Mouse (Mus musculus): ENCODE measurements around the gene Gm37240. TPM values are rescaled to one million over a fixed set of nuclear protein-coding genes. Genes with fewer than 3 reads are reported as not detected.
A peak's percentile ranks its signal among the peaks of the same experiment; 100 is the strongest.

Gene Gm37240
- polyA plus RNA-seq, 1 experiment from 2014 or later: 13.4 TPM

DNA sequence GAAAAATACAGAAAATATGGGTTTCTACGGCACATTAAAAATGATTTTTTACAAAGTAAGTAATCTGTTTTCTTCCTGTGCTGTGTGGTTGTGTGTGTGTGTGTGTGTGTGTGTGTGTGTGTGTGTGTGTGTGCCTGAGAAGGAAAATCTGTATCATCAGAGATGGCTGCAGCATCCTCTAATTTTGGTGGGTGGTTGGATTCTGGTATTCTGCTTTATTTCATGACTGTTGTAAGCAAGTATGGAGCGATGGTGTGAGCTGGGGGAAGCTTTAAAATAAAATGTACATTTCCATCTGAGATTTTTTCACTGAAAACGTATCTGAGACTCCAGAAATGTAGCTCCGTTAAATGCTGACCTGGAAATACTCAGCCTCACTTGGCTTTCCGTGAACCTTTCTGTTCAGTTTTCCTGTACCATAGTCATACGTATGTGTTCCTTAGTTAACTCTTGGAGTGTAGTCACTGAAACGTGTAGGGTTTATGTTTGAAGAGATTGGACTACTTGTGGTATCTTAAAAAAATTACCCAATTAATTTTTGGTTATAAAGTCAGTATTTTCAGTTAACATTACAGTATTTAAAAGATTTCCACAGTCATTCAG is 934.6 kb downstream of the Gm37240 start:
- peak overlapping the region; percentile 50 for H3K4me3 ChIP-seq (ENCODE audit: low read depth, low read length)
- no peaks in the 10 kb centered on the region for H3K36me3 ChIP-seq (ENCODE audit: control insufficient read depth, insufficient read depth, low read length)
- peak overlapping the region; percentile 65 for H3K9ac ChIP-seq (ENCODE audit: low read depth, low read length)
- peak overlapping the region; percentile 83 for H3K27ac ChIP-seq (replicated peaks; ENCODE audit: low read depth, low read length)
- H3K27me3 ChIP-seq (replicated peaks; ENCODE audit: control insufficient read depth, insufficient read depth, low read length): no peaks in the 10 kb centered on the region
- WGBS: 33% methylated on average over 7 of the region's 7 CpGs
- DNase-seq (ENCODE audit: low spot score): no peak
- no peaks in the 10 kb centered on the region for H3K4me1 ChIP-seq (ENCODE audit: control insufficient read depth, insufficient read depth, low read length)
- no peaks in the 10 kb centered on the region for H3K9me3 ChIP-seq (ENCODE audit: control insufficient read depth, low read length)
- H3K4me2 ChIP-seq (ENCODE audit: low read depth, low read length): peak overlapping the region; percentile 81
- ATAC-seq (ENCODE audit: low read depth): no peak

DNA sequence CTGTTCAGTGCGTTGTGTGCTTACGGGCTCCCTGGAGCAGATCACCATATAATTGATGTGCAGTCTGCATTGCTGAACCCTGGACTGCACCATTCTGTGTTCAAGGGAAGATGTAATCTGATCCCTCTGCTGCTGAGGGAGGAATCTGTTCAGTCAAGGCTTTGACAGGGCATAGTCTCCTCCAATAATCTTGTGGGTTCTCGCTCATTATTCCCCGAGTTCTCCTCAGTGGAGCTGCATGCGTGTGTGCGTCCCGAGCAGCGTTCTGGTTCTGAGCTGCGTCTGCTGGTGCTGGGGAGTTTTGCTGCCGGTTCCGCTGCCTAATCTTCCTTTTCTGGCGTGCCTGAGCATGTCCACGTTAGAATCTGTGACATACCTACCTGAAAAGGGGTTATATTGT is 935.2 kb downstream of the Gm37240 start:
- peak; percentile 98 for ATAC-seq (ENCODE audit: low read depth)
- Histone ChIP-seq H3K4me3 (ENCODE audit: low read depth, low read length) (peak overlapping the region; percentile 50), H3K36me3 (ENCODE audit: control insufficient read depth, insufficient read depth, low read length) (no peaks in the 10 kb centered on the region), H3K4me2 (ENCODE audit: low read depth, low read length) (peak overlapping the region; percentile 81), H3K9me3 (ENCODE audit: control insufficient read depth, low read length) (no peaks in the 10 kb centered on the region), H3K4me1 (ENCODE audit: control insufficient read depth, insufficient read depth, low read length) (no peaks in the 10 kb centered on the region), H3K27me3 (replicated peaks; ENCODE audit: control insufficient read depth, insufficient read depth, low read length) (no peaks in the 10 kb centered on the region), H3K9ac (ENCODE audit: low read depth, low read length) (peak overlapping the region; percentile 65), H3K27ac (replicated peaks; ENCODE audit: low read depth, low read length) (peak overlapping the region; percentile 83)
- WGBS: 1% methylated on average over 13 of the region's 13 CpGs
- DNase-seq (ENCODE audit: low spot score): peak; percentile 96

GRCm38 (mm10) chr3:84951698-84952097 is 935.6 kb downstream of the Gm37240 start:
- no peak for DNase-seq (ENCODE audit: low spot score)
- Histone ChIP-seq H3K9ac (ENCODE audit: low read depth, low read length) (peak overlapping the region; percentile 65), H3K4me3 (ENCODE audit: low read depth, low read length) (peak overlapping the region; percentile 50), H3K36me3 (ENCODE audit: control insufficient read depth, insufficient read depth, low read length) (no peaks in the 10 kb centered on the region), H3K27ac (replicated peaks; ENCODE audit: low read depth, low read length) (peak overlapping the region; percentile 83), H3K4me2 (ENCODE audit: low read depth, low read length) (peak overlapping the region; percentile 81), H3K27me3 (replicated peaks; ENCODE audit: control insufficient read depth, insufficient read depth, low read length) (no peaks in the 10 kb centered on the region), H3K9me3 (ENCODE audit: control insufficient read depth, low read length) (no peaks in the 10 kb centered on the region), H3K4me1 (ENCODE audit: control insufficient read depth, insufficient read depth, low read length) (no peaks in the 10 kb centered on the region)
- WGBS: 14% methylated on average over 2 of the region's 2 CpGs
- ATAC-seq (ENCODE audit: low read depth): peak; percentile 62

- DNase-seq (ENCODE audit: low spot score): no peak
- 76% methylated on average over 4 of the region's 4 CpGs for WGBS
- Histone ChIP-seq H3K9ac (ENCODE audit: low read depth, low read length) (no peak overlapping the region), H3K36me3 (ENCODE audit: control insufficient read depth, insufficient read depth, low read length) (no peaks in the 10 kb centered on the region), H3K4me3 (ENCODE audit: low read depth, low read length) (no peak overlapping the region), H3K9me3 (ENCODE audit: control insufficient read depth, low read length) (no peaks in the 10 kb centered on the region), H3K27me3 (replicated peaks; ENCODE audit: control insufficient read depth, insufficient read depth, low read length) (no peaks in the 10 kb centered on the region), H3K4me1 (ENCODE audit: control insufficient read depth, insufficient read depth, low read length) (no peaks in the 10 kb centered on the region), H3K4me2 (ENCODE audit: low read depth, low read length) (no peak overlapping the region), H3K27ac (replicated peaks; ENCODE audit: low read depth, low read length) (no peak overlapping the region)
- no peak for ATAC-seq (ENCODE audit: low read depth)
Observed at GRCm38 (mm10) chr3:84949387-84949786, 937.9 kb downstream of the Gm37240 start.

DNA sequence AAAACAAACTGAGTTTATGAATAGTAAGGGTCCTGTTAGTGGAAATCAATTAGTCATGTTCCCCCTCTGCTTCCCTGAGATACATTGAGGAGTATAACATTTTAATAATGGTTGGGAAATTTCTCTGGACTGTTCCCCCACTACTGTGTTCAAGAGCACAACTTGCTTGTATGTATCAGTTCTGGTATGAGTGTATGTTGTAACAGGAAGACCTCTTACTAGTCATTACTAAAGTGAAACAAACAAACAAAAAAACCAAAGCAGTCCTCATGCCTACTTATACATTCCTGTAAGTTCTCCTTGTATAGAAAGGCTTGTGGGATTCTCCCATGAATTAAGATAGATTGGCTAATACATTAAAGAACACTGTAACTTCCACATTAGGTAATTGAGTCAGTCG is 940.9 kb downstream of the Gm37240 start:
- 86% methylated on average over 1 of the region's 1 CpGs for WGBS
- H3K4me1 ChIP-seq (ENCODE audit: control insufficient read depth, insufficient read depth, low read length): no peaks in the 10 kb centered on the region
- H3K9me3 ChIP-seq (ENCODE audit: control insufficient read depth, low read length): no peaks in the 10 kb centered on the region
- H3K27me3 ChIP-seq (replicated peaks; ENCODE audit: control insufficient read depth, insufficient read depth, low read length): no peaks in the 10 kb centered on the region
- no peak overlapping the region for H3K27ac ChIP-seq (replicated peaks; ENCODE audit: low read depth, low read length)
- no peak overlapping the region for H3K9ac ChIP-seq (ENCODE audit: low read depth, low read length)
- DNase-seq (ENCODE audit: low spot score) (no peak), ATAC-seq (ENCODE audit: low read depth) (no peak)
- H3K4me3 ChIP-seq (ENCODE audit: low read depth, low read length): no peak overlapping the region
- no peaks in the 10 kb centered on the region for H3K36me3 ChIP-seq (ENCODE audit: control insufficient read depth, insufficient read depth, low read length)
- no peak overlapping the region for H3K4me2 ChIP-seq (ENCODE audit: low read depth, low read length)

- Histone ChIP-seq H3K27ac (replicated peaks; ENCODE audit: low read depth, low read length) (no peak overlapping the region), H3K9ac (ENCODE audit: low read depth, low read length) (no peak overlapping the region), H3K9me3 (ENCODE audit: control insufficient read depth, low read length) (no peaks in the 10 kb centered on the region), H3K4me1 (ENCODE audit: control insufficient read depth, insufficient read depth, low read length) (no peaks in the 10 kb centered on the region), H3K4me3 (ENCODE audit: low read depth, low read length) (no peak overlapping the region), H3K36me3 (ENCODE audit: control insufficient read depth, insufficient read depth, low read length) (no peaks in the 10 kb centered on the region), H3K4me2 (ENCODE audit: low read depth, low read length) (no peak overlapping the region), H3K27me3 (replicated peaks; ENCODE audit: control insufficient read depth, insufficient read depth, low read length) (no peaks in the 10 kb centered on the region)
- DNase-seq (ENCODE audit: low spot score) (no peak), ATAC-seq (ENCODE audit: low read depth) (no peak)
- 96% methylated on average over 3 of the region's 3 CpGs for WGBS
Observed at GRCm38 (mm10) chr3:84944933-84945332, 942.4 kb downstream of the Gm37240 start.

DNA sequence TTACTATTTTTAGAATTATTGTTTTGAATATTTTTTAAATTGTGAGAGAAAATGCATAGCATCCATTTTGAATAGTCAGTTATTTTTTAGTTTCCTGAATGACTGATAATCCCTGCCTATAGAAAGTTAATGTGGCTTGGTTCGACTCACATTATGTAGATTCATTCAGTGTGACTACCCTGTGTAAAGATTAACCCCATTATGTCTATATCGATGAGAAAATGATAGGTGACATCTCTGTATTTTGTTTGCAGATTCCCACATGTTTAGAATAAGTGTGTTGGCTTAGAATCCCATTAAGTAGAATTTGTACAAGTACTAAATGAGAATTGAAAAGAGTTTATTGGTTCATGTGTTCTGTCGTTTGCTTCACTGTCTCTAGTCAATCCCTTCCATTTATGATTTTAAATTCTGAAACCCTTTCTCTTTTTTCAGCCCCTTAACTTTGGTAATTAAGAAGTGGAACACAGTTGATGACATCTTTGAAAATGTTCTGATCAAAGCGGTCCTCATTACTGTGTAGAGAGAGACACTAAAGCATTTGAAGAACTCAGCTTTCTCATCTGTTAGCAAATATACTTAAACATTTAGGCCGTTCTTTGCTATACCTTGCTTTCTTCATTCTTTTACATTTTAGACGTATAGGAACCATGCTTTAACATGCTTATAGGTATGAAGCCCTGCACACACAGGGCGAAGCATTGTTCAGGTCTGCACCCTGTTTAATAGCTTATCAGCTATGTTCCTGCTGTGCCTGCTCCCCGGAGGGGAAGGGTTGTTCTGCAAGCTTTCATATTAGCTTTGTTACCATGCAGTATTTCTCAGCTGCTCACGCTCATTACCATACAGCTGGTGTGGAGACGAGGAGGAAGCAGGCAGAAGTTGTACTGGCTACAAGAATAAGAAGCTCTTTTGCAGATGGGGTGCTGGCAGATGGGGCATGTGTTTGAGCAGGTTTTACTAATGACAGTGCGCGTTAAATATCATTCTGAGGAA is 949.7 kb downstream of the Gm37240 start:
- no peak overlapping the region for H3K27ac ChIP-seq (replicated peaks; ENCODE audit: low read depth, low read length)
- no peak overlapping the region for H3K4me3 ChIP-seq (ENCODE audit: low read depth, low read length)
- no peaks in the 10 kb centered on the region for H3K27me3 ChIP-seq (replicated peaks; ENCODE audit: control insufficient read depth, insufficient read depth, low read length)
- H3K9ac ChIP-seq (ENCODE audit: low read depth, low read length): no peak overlapping the region
- no peaks in the 10 kb centered on the region for H3K9me3 ChIP-seq (ENCODE audit: control insufficient read depth, low read length)
- H3K4me2 ChIP-seq (ENCODE audit: low read depth, low read length): no peak overlapping the region
- peak; percentile 86 for ATAC-seq (ENCODE audit: low read depth)
- WGBS: 56% methylated on average over 12 of the region's 12 CpGs
- DNase-seq (ENCODE audit: low spot score): peak; percentile 86
- H3K4me1 ChIP-seq (ENCODE audit: control insufficient read depth, insufficient read depth, low read length): no peaks in the 10 kb centered on the region
- H3K36me3 ChIP-seq (ENCODE audit: control insufficient read depth, insufficient read depth, low read length): no peaks in the 10 kb centered on the region

DNA sequence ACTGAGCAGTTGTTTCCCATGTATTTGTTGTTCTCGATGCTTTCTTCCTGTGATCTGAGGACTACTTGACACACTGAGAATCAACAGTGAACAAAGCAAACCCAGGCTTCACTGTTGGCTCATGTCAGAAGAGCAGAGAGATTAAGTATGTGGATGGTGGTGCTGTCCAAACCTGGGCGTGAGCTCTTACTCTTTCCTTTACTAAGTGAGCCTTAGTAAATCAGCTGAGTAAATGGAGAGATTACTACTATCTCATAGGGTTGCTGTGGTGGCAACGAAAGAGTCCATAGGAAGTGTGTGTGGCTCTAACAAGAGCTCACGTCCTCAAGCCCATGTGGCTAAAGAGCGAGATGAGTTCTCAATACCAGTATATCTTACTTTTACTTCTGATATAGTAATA is 950.4 kb downstream of the Gm37240 start:
- Histone ChIP-seq H3K9me3 (ENCODE audit: control insufficient read depth, low read length) (no peaks in the 10 kb centered on the region), H3K4me3 (ENCODE audit: low read depth, low read length) (no peak overlapping the region), H3K36me3 (ENCODE audit: control insufficient read depth, insufficient read depth, low read length) (no peaks in the 10 kb centered on the region), H3K9ac (ENCODE audit: low read depth, low read length) (no peak overlapping the region), H3K27me3 (replicated peaks; ENCODE audit: control insufficient read depth, insufficient read depth, low read length) (no peaks in the 10 kb centered on the region), H3K4me1 (ENCODE audit: control insufficient read depth, insufficient read depth, low read length) (no peaks in the 10 kb centered on the region), H3K4me2 (ENCODE audit: low read depth, low read length) (no peak overlapping the region), H3K27ac (replicated peaks; ENCODE audit: low read depth, low read length) (no peak overlapping the region)
- 86% methylated on average over 5 of the region's 5 CpGs for WGBS
- ATAC-seq (ENCODE audit: low read depth) (no peak), DNase-seq (ENCODE audit: low spot score) (no peak)
